Mouse (Mus musculus) forebrain, postnatal 0 days (tissue): ENCODE measurements at regions not wholly inside any gene's neighbourhood (a gene's known extent, or its start where the extent isn't known, plus 50 kb on each side); places are given as distances from the start of the nearest gene placed in this dataset.
A peak's percentile ranks its signal among the peaks of the same experiment; 100 is the strongest.

Experiments
- ATAC-seq: fragments of 200-750 bp; cut with Nextera tagmentation; 2 replicates; pipeline ENCODE4 v1.8.0; 2017; ENCODE audit warnings: mild to moderate bottlenecking, moderate library complexity
- DNase-seq: peaks from one replicate; pipeline ENCODE4 v3.0.0-alpha.2; 2015
- H3K27ac ChIP-seq: fragments of 300-500 bp; sonication (generic); 2 replicates; pipeline ENCODE4 v1.5.1; 2014; ENCODE audit warnings: low read depth, mild to moderate bottlenecking, antibody characterized with exemption, low read length, moderate library complexity, mixed read lengths
- H3K27me3 ChIP-seq: fragments of 300-500 bp; sonication (generic); 2 replicates; pipeline ENCODE4 v1.6.1; 2014; ENCODE audit warnings: mild to moderate bottlenecking, low read length, mixed read lengths; ENCODE audit not compliant: insufficient read depth
- H3K36me3 ChIP-seq: fragments of 300-500 bp; sonication (generic); 2 replicates; pipeline ENCODE4 v1.6.1; 2014; ENCODE audit warnings: mild to moderate bottlenecking, moderate library complexity; ENCODE audit not compliant: insufficient read depth
- H3K4me1 ChIP-seq: fragments of 300-500 bp; sonication (generic); 2 replicates; pipeline ENCODE4 v1.6.1; 2014; ENCODE audit warnings: antibody characterized with exemption; ENCODE audit not compliant: insufficient read depth
- H3K4me2 ChIP-seq: fragments of 300-500 bp; sonication (generic); 2 replicates; pipeline ENCODE4 v1.6.1; 2014; ENCODE audit warnings: low read depth, mild to moderate bottlenecking, moderate library complexity
- H3K4me3 ChIP-seq: fragments of 300-500 bp; sonication (generic); 2 replicates; pipeline ENCODE4 v1.5.1; 2014; ENCODE audit warnings: low read depth, low read length, mixed read lengths
- H3K9ac ChIP-seq: fragments of 300-500 bp; sonication (generic); 2 replicates; pipeline ENCODE4 v1.6.1; 2014; ENCODE audit warnings: mild to moderate bottlenecking
- H3K9me3 ChIP-seq: fragments of 300-500 bp; sonication (generic); 2 replicates; pipeline ENCODE4 v1.6.1; 2016; ENCODE audit warnings: low read length
- CTCF ChIP-seq: sonication (generic); IDR thresholded peaks from 2 replicates; pipeline ENCODE4 v1.5.1; 2016; ENCODE audit warnings: antibody characterized with exemption, control low read depth, low read depth
- WGBS: fragments of 180-500 bp; shearing (Covaris S2); extraction: QIAGEN DNeasy Blood & Tissue Kit; methylation state at CpG from one replicate; pipeline ENCODE4 v1.1.7; 2014; 5-methylcytosine and 5-hydroxymethylcytosine counted together

DNA sequence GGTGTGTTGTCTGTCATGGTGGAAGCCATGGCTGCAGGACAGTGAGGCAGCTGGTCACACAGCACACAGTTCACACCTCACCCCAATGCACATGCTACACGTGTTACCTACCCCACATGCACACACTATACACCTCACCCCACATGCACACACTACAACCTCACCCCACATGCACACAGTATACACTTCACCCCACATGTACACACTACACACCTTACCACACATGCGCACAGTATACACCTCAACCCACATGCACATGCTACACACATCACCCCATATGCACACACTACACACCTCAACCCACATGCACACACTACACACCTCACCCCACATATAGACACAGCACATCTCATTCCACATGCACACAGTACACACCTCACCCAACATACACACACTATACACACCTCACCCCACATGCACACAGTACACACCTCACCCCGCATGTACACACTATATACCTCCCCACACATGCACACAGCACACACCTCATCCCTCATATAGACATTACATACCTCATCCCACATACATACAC is 103.3 kb upstream of the Gm26897 start:
- TF ChIP-seq CTCF, result no peak
- WGBS, result 95% methylated on average over 3 of the region's 3 CpGs

GRCm38 (mm10) chr5:111631572-111632161 is 102.1 kb upstream of the Gm26897 start:
- no peak for DNase-seq
- 25% methylated on average over 18 of the region's 18 CpGs for WGBS
- H3K4me3 ChIP-seq, result no peak overlapping the region
- no peaks in the 10 kb centered on the region; the same call in 1 of the 2 replicates for H3K27me3 ChIP-seq
- H3K4me2 ChIP-seq, result no peak overlapping the region
- ATAC-seq, result peak; percentile 14; the same call in 1 of the 2 replicates
- H3K27ac ChIP-seq, result no peak overlapping the region
- no peak overlapping the region for H3K9ac ChIP-seq
- H3K36me3 ChIP-seq, result no peaks in the 10 kb centered on the region
- 0 out of 2 replicates have a peak, but pooled peaks cover 4% of the 10 kb centered on the region for H3K4me1 ChIP-seq
- H3K9me3 ChIP-seq, result no peaks in the 10 kb centered on the region
- TF ChIP-seq CTCF, result no peak

More for the DNA sequence above, 103.3 kb upstream of the Gm26897 start:
- H3K4me1 ChIP-seq, result 0 out of 2 replicates have a peak, but pooled peaks cover 3% of the 10 kb centered on the region
- H3K4me3 ChIP-seq, result no peak overlapping the region
- H3K27me3 ChIP-seq, result no peaks in the 10 kb centered on the region; the same call in 1 of the 2 replicates
- no peak overlapping the region for H3K9ac ChIP-seq
- H3K4me2 ChIP-seq, result no peak overlapping the region
- no peak for DNase-seq
- H3K36me3 ChIP-seq, result no peaks in the 10 kb centered on the region
- ATAC-seq, result no peak
- no peaks in the 10 kb centered on the region for H3K9me3 ChIP-seq
- no peak overlapping the region for H3K27ac ChIP-seq

GRCm38 (mm10) chr5:111635092-111635491 is 98.6 kb upstream of the Gm26897 start:
- no peak overlapping the region for H3K4me2 ChIP-seq
- no peaks in the 10 kb centered on the region for H3K9me3 ChIP-seq
- 70% methylated on average over 5 of the region's 5 CpGs for WGBS
- no peaks in the 10 kb centered on the region for H3K36me3 ChIP-seq
- H3K4me1 ChIP-seq, result peaks cover 10% of the 10 kb centered on the region; the same call in 1 of the 2 replicates
- H3K9ac ChIP-seq, result no peak overlapping the region
- TF ChIP-seq CTCF, result no peak
- no peaks in the 10 kb centered on the region; the same call in 1 of the 2 replicates for H3K27me3 ChIP-seq
- no peak for ATAC-seq
- DNase-seq, result no peak
- no peak overlapping the region for H3K27ac ChIP-seq
- H3K4me3 ChIP-seq, result no peak overlapping the region

- no peak overlapping the region for H3K27ac ChIP-seq
- no peaks in the 10 kb centered on the region for H3K9me3 ChIP-seq
- no peak overlapping the region for H3K4me3 ChIP-seq
- no peak for TF ChIP-seq CTCF
- H3K27me3 ChIP-seq, result no peaks in the 10 kb centered on the region; the same call in 1 of the 2 replicates
- no peaks in the 10 kb centered on the region for H3K36me3 ChIP-seq
- peaks cover 7% of the 10 kb centered on the region; the same call in 1 of the 2 replicates for H3K4me1 ChIP-seq
- WGBS, result 3% methylated on average over 4 of the region's 4 CpGs
- DNase-seq, result no peak
- no peak for ATAC-seq
- H3K9ac ChIP-seq, result no peak overlapping the region
- H3K4me2 ChIP-seq, result no peak overlapping the region
Measured at GRCm38 (mm10) chr5:111636969-111637368, 96.8 kb upstream of the Gm26897 start.

GRCm38 (mm10) chr5:111638306-111638705 is 95.4 kb upstream of the Gm26897 start:
- H3K4me2 ChIP-seq, result no peak overlapping the region
- ATAC-seq, result no peak

DNA sequence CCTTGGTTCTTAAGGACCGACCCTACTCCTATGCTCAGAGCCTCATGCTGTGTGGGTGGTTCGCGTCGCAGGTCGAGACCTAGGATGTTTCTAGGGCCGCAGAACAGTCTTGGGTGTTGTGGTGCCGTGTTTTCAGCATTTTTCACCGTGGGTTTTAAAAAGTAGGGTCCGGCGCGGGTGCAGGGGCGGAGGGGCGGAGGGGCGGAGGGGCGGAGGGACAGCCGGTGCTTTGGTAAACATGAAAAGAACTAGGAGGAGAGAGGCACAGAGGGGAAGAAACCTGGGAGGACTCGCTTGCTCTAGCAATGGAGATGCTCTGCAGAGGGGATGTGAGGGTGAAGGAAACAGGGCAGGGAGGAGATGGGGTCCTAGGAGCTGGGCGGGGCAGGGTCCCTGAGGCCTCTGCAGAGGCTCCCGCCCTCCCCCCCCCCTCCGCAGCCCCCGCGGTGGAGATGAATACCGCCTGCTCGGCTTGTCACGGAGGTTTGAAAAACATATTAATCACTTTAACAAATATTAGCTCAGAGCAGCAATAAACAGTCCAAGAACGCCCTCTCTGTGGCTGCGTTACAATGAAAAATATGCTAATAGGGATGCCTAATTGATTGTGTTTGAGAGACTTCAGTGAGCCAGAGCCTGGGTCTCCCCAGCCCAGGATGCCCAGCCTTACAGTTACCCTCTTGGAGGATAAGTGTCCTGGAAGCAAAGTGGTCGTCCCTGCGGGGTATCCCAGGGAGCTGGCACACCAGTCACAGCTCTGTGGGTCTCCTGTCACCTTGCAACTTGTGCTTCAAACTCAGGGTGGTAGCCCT is 94.0 kb upstream of the Gm26897 start:
- DNase-seq, result no peak
- Histone ChIP-seq H3K27ac (no peak overlapping the region), H3K4me1 (peaks cover 7% of the 10 kb centered on the region; the same call in 1 of the 2 replicates), H3K4me3 (no peak overlapping the region), H3K9ac (peak overlapping the region; percentile 25; the same call in 1 of the 2 replicates), H3K36me3 (no peaks in the 10 kb centered on the region), H3K9me3 (no peaks in the 10 kb centered on the region), H3K4me2 (peak overlapping the region; percentile 31), H3K27me3 (no peaks in the 10 kb centered on the region)
- 8% methylated on average over 29 of the region's 29 CpGs for WGBS
- TF ChIP-seq CTCF, result no peak
- ATAC-seq, result no peak

More at GRCm38 (mm10) chr5:111638306-111638705, 95.4 kb upstream of the Gm26897 start:
- Histone ChIP-seq H3K4me1 (peaks cover 7% of the 10 kb centered on the region; the same call in 1 of the 2 replicates), H3K4me3 (no peak overlapping the region), H3K36me3 (no peaks in the 10 kb centered on the region), H3K9ac (no peak overlapping the region), H3K27ac (no peak overlapping the region), H3K9me3 (no peaks in the 10 kb centered on the region), H3K27me3 (no peaks in the 10 kb centered on the region)
- no peak for DNase-seq
- TF ChIP-seq CTCF, result no peak
- WGBS, result 84% methylated on average over 7 of the region's 7 CpGs
